8 mouse cellular contexts compared by ENCODE assay signal in genomic region chr7:28960354-28961046, GRCm38 (mm10). TPM values are rescaled to one million over a fixed set of nuclear protein-coding genes. Genes with fewer than 3 reads are reported as not detected.
A peak's percentile ranks its signal among the peaks of the same experiment; 100 is the strongest.
DNase-seq lines count a peak whose midpoint lies in the region; ATAC-seq and TF ChIP-seq lines count a peak whose summit lies in the region.

No protein-coding gene starts in this region.

- TF ChIP-seq CTCF in lung, adult 2 months (IDR thresholded peaks at IDR 0.05; ENCODE audit: insufficient read depth, low read length), result no peak

- no peak for DNase-seq in lung, adult 2 months
- no peak for DNase-seq in lung, postnatal 14 days
- peak; percentile 59 for DNase-seq in kidney, postnatal 10 days
- no peak for DNase-seq in urinary bladder, postnatal 14 days (ENCODE audit: low spot score)
- no peak for DNase-seq in yolk sac, embryonic 10.5 days (ENCODE audit: low spot score)
- no peak for DNase-seq in cerebellum, adult 11-12 months

- whole genome bisulfite sequencing in lung, adult 2 months, result 15% methylated on average over 9 of the region's 9 CpGs
- 11% methylated on average over 9 of the region's 9 CpGs for WGBS in embryonic facial prominence, embryonic 15.5 days
- WGBS in neural tube, embryonic 14.5 days, result 36% methylated on average over 9 of the region's 9 CpGs

- no peaks in the 10 kb centered on the region for H3K9me3 ChIP-seq in embryonic facial prominence, embryonic 15.5 days (replicated peaks)
- no peaks in the 10 kb centered on the region for H3K9me3 ChIP-seq in neural tube, embryonic 14.5 days (ENCODE audit: control insufficient read depth, low read length)

- no peak for ATAC-seq in embryonic facial prominence, embryonic 15.5 days (ENCODE audit: insufficient number of reproducible peaks, low FRiP score, low TSS enrichment, low read depth)
- ATAC-seq in neural tube, embryonic 14.5 days (ENCODE audit: low read depth), result no peak

- H3K27me3 ChIP-seq in embryonic facial prominence, embryonic 15.5 days, result no peaks in the 10 kb centered on the region
- no peaks in the 10 kb centered on the region for H3K27me3 ChIP-seq in neural tube, embryonic 14.5 days (ENCODE audit: control insufficient read depth, insufficient read depth, low read length)

- 0 out of 2 replicates have a peak, but pooled peaks cover 2% of the 10 kb centered on the region for H3K36me3 ChIP-seq in embryonic facial prominence, embryonic 15.5 days
- no peaks in the 10 kb centered on the region for H3K36me3 ChIP-seq in neural tube, embryonic 14.5 days (ENCODE audit: control insufficient read depth, insufficient read depth, low read length)

- H3K4me3 ChIP-seq in lung, adult 2 months (replicated peaks; ENCODE audit: extremely low read depth, low read depth, low read length), result peak overlapping the region; percentile 59
- H3K4me3 ChIP-seq in embryonic facial prominence, embryonic 15.5 days (replicated peaks), result peak overlapping the region; percentile 87
- peak overlapping the region; percentile 87 for H3K4me3 ChIP-seq in neural tube, embryonic 14.5 days (ENCODE audit: low read depth, low read length)

- H3K4me2 ChIP-seq in embryonic facial prominence, embryonic 15.5 days (replicated peaks), result peak overlapping the region; percentile 80
- H3K4me2 ChIP-seq in neural tube, embryonic 14.5 days (ENCODE audit: low read depth, low read length), result peak overlapping the region; percentile 63

- TF ChIP-seq POLR2A in lung, adult 2 months (IDR thresholded peaks at IDR 0.05; ENCODE audit: borderline replicate concordance, extremely low read depth, low read depth, low read length), result no peak

- H3K4me1 ChIP-seq in lung, adult 2 months (ENCODE audit: control insufficient read depth, insufficient read depth, low read length), result peaks cover 29% of the 10 kb centered on the region
- peaks cover 51% of the 10 kb centered on the region for H3K4me1 ChIP-seq in embryonic facial prominence, embryonic 15.5 days
- peaks cover 32% of the 10 kb centered on the region for H3K4me1 ChIP-seq in neural tube, embryonic 14.5 days (ENCODE audit: control insufficient read depth, insufficient read depth, low read length)

- H3K27ac ChIP-seq in embryonic facial prominence, embryonic 15.5 days (replicated peaks), result peak overlapping the region; percentile 80
- 0 out of 2 replicates have a peak overlapping the region, but pooled peaks have one; percentile 34 for H3K27ac ChIP-seq in neural tube, embryonic 14.5 days (ENCODE audit: low read depth, low read length)

- H3K9ac ChIP-seq in embryonic facial prominence, embryonic 15.5 days, result peak overlapping the region; percentile 94
- peak overlapping the region; percentile 89 for H3K9ac ChIP-seq in neural tube, embryonic 14.5 days (replicated peaks; ENCODE audit: low read depth, low read length)

RNA-seq across cellular contexts. Expression of gene Actn4, which starts 1.6 kb away (rescaled TPM):
- polyA plus RNA-seq in lung, adult 2 months (2012; rRNA removed), result 314 and 324 TPM in 2 replicates
- polyA plus RNA-seq in embryonic facial prominence, embryonic 15.5 days (2015; fragmentation: Nextera tagmentation; extraction: Ambion mirVana), result 321 and 328 TPM in 2 replicates
- polyA plus RNA-seq in neural tube, embryonic 14.5 days (2014; fragmentation: Nextera tagmentation; extraction: Ambion mirVana), result 109 and 143 TPM in 2 replicates

RNA-seq across cellular contexts. Expression of gene Eif3k, which starts 21.2 kb away (rescaled TPM):
- polyA plus RNA-seq in lung, adult 2 months (2012; rRNA removed), result 175 and 234 TPM in 2 replicates
- polyA plus RNA-seq in embryonic facial prominence, embryonic 15.5 days (2015; fragmentation: Nextera tagmentation; extraction: Ambion mirVana), result 403 and 405 TPM in 2 replicates
- polyA plus RNA-seq in neural tube, embryonic 14.5 days (2014; fragmentation: Nextera tagmentation; extraction: Ambion mirVana), result 316 and 346 TPM in 2 replicates

RNA-seq across cellular contexts. Expression of gene Map4k1, which starts 21.4 kb away (rescaled TPM):
- 16.7 and 17.0 TPM in 2 replicates for polyA plus RNA-seq in lung, adult 2 months (2012; rRNA removed)
- polyA plus RNA-seq in embryonic facial prominence, embryonic 15.5 days (2015; fragmentation: Nextera tagmentation; extraction: Ambion mirVana), result 7.5 and 7.7 TPM in 2 replicates
- 7.3 and 7.8 TPM in 2 replicates for polyA plus RNA-seq in neural tube, embryonic 14.5 days (2014; fragmentation: Nextera tagmentation; extraction: Ambion mirVana)
